Mouse (Mus musculus) small intestine, adult 2 months (tissue): Measurements from ENCODE around the gene Tspan6.
A peak's percentile ranks its signal among the peaks of the same experiment; 100 is the strongest.

Experiments
- CTCF ChIP-seq: fragments of 200-500 bp; IDR thresholded peaks from 2 replicates; pipeline ENCODE4 v1.5.1; 2012; ENCODE audit warnings: low read depth, mild to moderate bottlenecking, control low read depth, inconsistent platforms, low read length, moderate library complexity, mixed read lengths; ENCODE audit not compliant: insufficient replicate concordance, insufficient read length; ENCODE audit errors: extremely low read depth
- POLR2A ChIP-seq: fragments of 200-500 bp; IDR thresholded peaks from 2 replicates; pipeline ENCODE4 v1.6.1; 2012; ENCODE audit warnings: low read depth, mild to moderate bottlenecking, control low read depth, inconsistent platforms, low read length, moderate library complexity

DNA sequence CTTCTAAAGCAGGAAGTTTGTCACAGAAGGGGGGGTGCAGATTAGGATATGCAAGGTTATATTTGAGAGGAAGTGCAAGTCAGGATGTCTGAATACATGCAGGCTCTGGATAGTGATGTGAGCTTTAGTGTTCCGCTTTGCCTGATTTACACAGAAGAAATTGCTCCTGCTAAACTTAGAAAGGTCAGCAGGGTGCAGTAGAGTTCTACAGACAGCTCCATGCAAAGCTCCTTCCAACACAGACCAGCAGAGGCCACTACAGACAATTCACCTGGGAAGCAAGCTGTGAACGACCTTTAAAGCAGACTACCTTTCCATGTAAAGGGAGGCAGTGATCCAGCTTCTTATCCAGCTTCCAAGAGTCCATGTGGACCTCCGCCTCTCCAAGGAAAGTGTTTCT, 49.2 kb upstream of the Tspan6 start:
- TF ChIP-seq POLR2A = no peak
- TF ChIP-seq CTCF = peak; percentile 60; the same call in 1 of the 2 replicates
